Mouse (Mus musculus) thymus, adult 2 months (tissue): ENCODE results near the gene Faap20.

Experiments used
- CTCF ChIP-seq: fragments of 200-500 bp; IDR thresholded peaks from 2 replicates; pipeline ENCODE4 v1.5.1; 2012; ENCODE audit warnings: mild to moderate bottlenecking, control low read depth, low read length, moderate library complexity, borderline replicate concordance; ENCODE audit not compliant: control insufficient read depth, poor library complexity, insufficient read depth; ENCODE audit errors: extremely low read depth
- POLR2A ChIP-seq: fragments of 200-500 bp; IDR thresholded peaks from 2 replicates; pipeline ENCODE4 v1.6.1; 2012; ENCODE audit warnings: mild to moderate bottlenecking, low read length, control low read depth, moderate library complexity; ENCODE audit not compliant: control insufficient read depth, poor library complexity, insufficient read depth; ENCODE audit errors: extremely low read depth

DNA sequence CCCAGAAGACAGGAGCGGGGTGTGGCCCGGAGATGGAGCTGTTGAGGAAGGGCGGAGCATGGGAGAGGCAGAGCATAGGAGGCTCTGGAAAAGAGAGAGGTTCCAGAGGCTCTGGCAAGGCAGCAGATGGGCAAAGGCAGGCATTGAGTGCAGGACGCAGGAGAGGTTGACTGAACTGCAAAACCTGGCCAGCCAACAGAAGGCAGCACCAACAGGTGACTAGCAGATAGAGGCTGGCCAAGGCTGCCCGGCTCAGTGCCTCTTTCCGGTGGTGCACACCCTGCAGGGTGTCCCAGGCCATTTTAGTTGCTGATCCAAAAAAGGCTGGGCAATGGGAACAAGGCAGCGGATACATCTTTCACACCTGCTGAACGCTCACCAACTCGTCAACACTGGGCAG is 7.8 kb upstream of the Faap20 start:
- TF ChIP-seq CTCF (no peak), POLR2A (no peak)
